Mouse (Mus musculus) hindbrain, postnatal 0 days (tissue): ENCODE measurements around the gene Snrnp70. TPM values are rescaled to one million over a fixed set of nuclear protein-coding genes. Genes with fewer than 3 reads are reported as not detected.

Experiments
- ATAC-seq: fragments of 200-750 bp; cut with Nextera tagmentation; 2 replicates; pipeline ENCODE4 v1.8.0; 2017; ENCODE audit warnings: mild to moderate bottlenecking, moderate TSS enrichment, moderate library complexity
- DNase-seq: peaks from one replicate; pipeline ENCODE4 v3.0.0-alpha.2; 2015; ENCODE audit warnings: low spot score
- H3K27ac ChIP-seq: fragments of 300-500 bp; sonication (generic); 2 replicates; pipeline ENCODE4 v1.5.1; 2014; ENCODE audit warnings: mild to moderate bottlenecking
- H3K27me3 ChIP-seq: fragments of 300-500 bp; sonication (generic); 2 replicates; pipeline ENCODE4 v1.6.1; 2014; ENCODE audit warnings: low read length, mixed read lengths; ENCODE audit not compliant: insufficient read depth
- H3K36me3 ChIP-seq: fragments of 300-500 bp; sonication (generic); 2 replicates; pipeline ENCODE4 v1.6.1; 2014; ENCODE audit warnings: low read length, mixed read lengths; ENCODE audit not compliant: insufficient read depth
- H3K4me1 ChIP-seq: fragments of 300-500 bp; sonication (generic); 2 replicates; pipeline ENCODE4 v1.6.1; 2014; ENCODE audit warnings: antibody characterized with exemption, low read length, mixed read lengths; ENCODE audit not compliant: insufficient read depth
- H3K4me2 ChIP-seq: fragments of 300-500 bp; sonication (generic); 2 replicates; pipeline ENCODE4 v1.6.1; 2014; ENCODE audit warnings: low read depth, mild to moderate bottlenecking, low read length, moderate library complexity, mixed read lengths
- H3K4me3 ChIP-seq: fragments of 300-500 bp; sonication (generic); 2 replicates; pipeline ENCODE4 v1.5.1; 2014; ENCODE audit warnings: low read length
- H3K9ac ChIP-seq: fragments of 300-500 bp; sonication (generic); replicated peaks from 2 replicates; pipeline ENCODE4 v1.6.1; 2014; ENCODE audit warnings: mild to moderate bottlenecking, low read length, moderate library complexity, mixed read lengths
- H3K9me3 ChIP-seq: fragments of 300-500 bp; sonication (generic); 2 replicates; pipeline ENCODE4 v1.6.1; 2016; ENCODE audit warnings: low read length, mixed read lengths
- CTCF ChIP-seq: IDR thresholded peaks from 2 replicates; pipeline ENCODE4 v1.5.1; 2016; ENCODE audit warnings: antibody characterized with exemption, control low read depth, low read depth
- WGBS: fragments of 180-500 bp; shearing (Covaris S2); extraction: QIAGEN DNeasy Blood & Tissue Kit; methylation state at CpG from one replicate; pipeline ENCODE4 v1.1.7; 2014; 5-methylcytosine and 5-hydroxymethylcytosine counted together
- polyA plus RNA-seq: library from polyadenylated mRNA; unstranded; fragments of >200 nt; fragmentation: Nextera tagmentation; extraction: Ambion mirVana; gene quantifications from 2 replicates; pipeline ENCODE4 v1.2.1, GENCODE M21; 2015
- total RNA-seq: library from RNA; depleted of rRNA; stranded (reverse); fragments of >200 nt; gene quantifications from 2 replicates; pipeline ENCODE4 v1.2.3, GENCODE M21; 2014

Gene Snrnp70
- total and polyA plus RNA-seq, 2 experiments from 2014 or later: 145 to 228 TPM

GRCm38 (mm10) chr7:45367020-45367880 lies 28.3 kb downstream of the Snrnp70 start:
- peak; percentile 84 for TF ChIP-seq CTCF
- no peaks in the 10 kb centered on the region for H3K9me3 ChIP-seq
- H3K27me3 ChIP-seq: no peaks in the 10 kb centered on the region
- H3K4me3 ChIP-seq: peak overlapping the region; percentile 85
- no peaks in the 10 kb centered on the region; the same call in 1 of the 2 replicates for H3K36me3 ChIP-seq
- peak overlapping the region; percentile 78 for H3K27ac ChIP-seq
- H3K4me1 ChIP-seq: peaks cover 15% of the 10 kb centered on the region
- peak overlapping the region; percentile 96 for H3K9ac ChIP-seq
- peak overlapping the region; percentile 78 for H3K4me2 ChIP-seq
- DNase-seq: peak; percentile 97
- WGBS: under 1% methylated on average over 67 of the region's 70 CpGs
- ATAC-seq: peak; percentile 91

- peak within 1 kb of the TSS; percentile 78 for H3K27ac ChIP-seq
- ATAC-seq (peak; percentile 36), DNase-seq (no peak)
- TF ChIP-seq CTCF: no peak
- H3K4me2 ChIP-seq: peak within 1 kb of the TSS; percentile 78
- peak within 1 kb of the TSS; percentile 85 for H3K4me3 ChIP-seq
- peak within 1 kb of the TSS; percentile 96 for H3K9ac ChIP-seq
- no peaks in the 10 kb centered on the region for H3K36me3 ChIP-seq
- H3K27me3 ChIP-seq: no peaks in the 10 kb centered on the region
- no peaks in the 10 kb centered on the region for H3K9me3 ChIP-seq
- peaks cover 15% of the 10 kb centered on the region for H3K4me1 ChIP-seq
- WGBS: under 1% methylated on average over 25 of the region's 26 CpGs
Measured at GRCm38 (mm10) chr7:45366652-45367019, 28.9 kb downstream of the Snrnp70 start, which contains the start of gene Ppfia3. TSS of gene Ppfia3 (minus strand) at chr7:45367019.

- Histone ChIP-seq H3K36me3 (no peaks in the 10 kb centered on the region), H3K4me3 (peak overlapping the region; percentile 85), H3K9ac (peak overlapping the region; percentile 96), H3K27ac (peak overlapping the region; percentile 78), H3K4me1 (peaks cover 15% of the 10 kb centered on the region), H3K9me3 (no peaks in the 10 kb centered on the region), H3K4me2 (peak overlapping the region; percentile 78), H3K27me3 (no peaks in the 10 kb centered on the region)
- DNase-seq (peak; percentile 51), ATAC-seq (no peak)
- no peak for TF ChIP-seq CTCF
- WGBS: 5% methylated on average over 35 of the region's 35 CpGs
Measured at GRCm38 (mm10) chr7:45365742-45366651, 29.5 kb downstream of the Snrnp70 start.

- WGBS: 85% methylated on average over 2 of the region's 2 CpGs
Measured at GRCm38 (mm10) chr7:45363983-45364382, 31.6 kb downstream of the Snrnp70 start.

GRCm38 (mm10) chr7:45362801-45363200 lies 32.7 kb downstream of the Snrnp70 start:
- Histone ChIP-seq H3K4me1 (peaks cover 11% of the 10 kb centered on the region), H3K9ac (no peak overlapping the region), H3K4me3 (no peak overlapping the region), H3K4me2 (no peak overlapping the region), H3K9me3 (no peaks in the 10 kb centered on the region), H3K27me3 (no peaks in the 10 kb centered on the region), H3K36me3 (peaks cover 1% of the 10 kb centered on the region; the same call in 1 of the 2 replicates), H3K27ac (no peak overlapping the region)
- no peak for TF ChIP-seq CTCF
- DNase-seq: peak; percentile 61
- 9% methylated on average over 13 of the region's 13 CpGs for WGBS
- ATAC-seq: no peak

More at GRCm38 (mm10) chr7:45363983-45364382, 31.6 kb downstream of the Snrnp70 start:
- ATAC-seq (no peak), DNase-seq (no peak)
- TF ChIP-seq CTCF: no peak
- no peaks in the 10 kb centered on the region for H3K27me3 ChIP-seq
- H3K4me3 ChIP-seq: no peak overlapping the region
- H3K27ac ChIP-seq: no peak overlapping the region
- no peaks in the 10 kb centered on the region for H3K9me3 ChIP-seq
- no peak overlapping the region for H3K4me2 ChIP-seq
- no peaks in the 10 kb centered on the region for H3K36me3 ChIP-seq
- no peak overlapping the region for H3K9ac ChIP-seq
- H3K4me1 ChIP-seq: peaks cover 11% of the 10 kb centered on the region

GRCm38 (mm10) chr7:45361243-45361804 lies 34.2 kb downstream of the Snrnp70 start:
- WGBS: 1% methylated on average over 43 of the region's 43 CpGs
- Histone ChIP-seq H3K9ac (peak overlapping the region; percentile 65), H3K4me2 (peak overlapping the region; percentile 68), H3K4me3 (peak overlapping the region; percentile 46), H3K36me3 (peaks cover 9% of the 10 kb centered on the region), H3K27ac (peak overlapping the region; percentile 65; the same call in 1 of the 2 replicates), H3K9me3 (no peaks in the 10 kb centered on the region), H3K4me1 (peaks cover 11% of the 10 kb centered on the region), H3K27me3 (no peaks in the 10 kb centered on the region)
- no peak for TF ChIP-seq CTCF
- DNase-seq: peak; percentile 95
- peak; percentile 93 for ATAC-seq
